Mouse (Mus musculus): ENCODE results near the gene Tmem86a.

Tmem86a gene

GRCm38 (mm10) chr7:47027520-47027919, 22.9 kb upstream of the Tmem86a start:
- DNase-seq (ENCODE audit: low read depth, low spot score), result no peak

GRCm38 (mm10) chr7:47030517-47031193, 19.7 kb upstream of the Tmem86a start:
- DNase-seq (ENCODE audit: low read depth, low spot score), result no peak

DNA sequence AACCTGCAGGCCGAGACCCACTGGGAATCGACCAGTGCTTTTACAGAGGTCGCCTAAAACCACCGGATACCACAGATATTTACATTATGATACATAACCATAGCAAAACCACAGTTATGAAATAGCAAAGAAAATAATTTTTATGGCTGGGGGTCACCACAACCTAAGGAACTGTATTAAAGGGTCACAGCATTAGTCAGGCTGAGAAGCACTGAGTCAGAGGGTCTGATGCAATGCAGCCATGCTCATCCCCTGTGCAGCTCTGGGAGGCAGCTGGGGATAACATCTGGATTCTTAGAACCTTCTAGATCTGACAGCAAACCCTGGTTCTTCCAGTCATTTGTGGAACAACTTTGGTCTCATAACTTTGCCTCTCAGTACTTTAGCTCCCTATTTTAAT, 19.0 kb upstream of the Tmem86a start:
- DNase-seq (ENCODE audit: low read depth, low spot score), result no peak

DNA sequence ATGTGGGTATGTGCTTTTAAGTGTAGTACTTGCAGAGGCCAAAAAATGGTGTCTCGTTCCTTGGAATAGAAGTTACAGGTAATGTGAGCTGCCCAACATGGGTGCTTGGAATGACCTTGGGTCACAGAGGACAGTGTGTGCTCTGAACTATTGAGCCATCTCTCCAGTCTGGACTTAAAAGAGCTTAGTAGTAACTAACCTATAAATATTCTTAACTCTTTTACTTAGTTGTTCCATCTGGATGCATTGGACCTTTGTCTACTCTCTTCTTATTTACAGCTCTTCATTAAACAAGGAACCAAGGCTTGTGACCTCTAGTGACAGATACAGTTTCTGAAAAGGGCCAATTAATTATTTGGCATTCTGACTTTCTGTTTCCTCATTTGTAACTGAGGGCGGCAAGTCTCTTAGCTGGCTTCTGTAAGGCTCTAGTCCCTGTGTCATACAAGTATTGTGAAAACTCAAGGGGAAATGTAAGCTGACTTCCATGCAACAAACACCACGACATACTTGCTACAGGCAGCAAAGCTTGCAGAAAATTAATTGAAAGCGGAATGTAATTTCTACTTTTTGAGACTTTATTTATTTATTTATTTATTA, 15.5 kb upstream of the Tmem86a start:
- DNase-seq (ENCODE audit: low read depth, low spot score), result no peak

DNA sequence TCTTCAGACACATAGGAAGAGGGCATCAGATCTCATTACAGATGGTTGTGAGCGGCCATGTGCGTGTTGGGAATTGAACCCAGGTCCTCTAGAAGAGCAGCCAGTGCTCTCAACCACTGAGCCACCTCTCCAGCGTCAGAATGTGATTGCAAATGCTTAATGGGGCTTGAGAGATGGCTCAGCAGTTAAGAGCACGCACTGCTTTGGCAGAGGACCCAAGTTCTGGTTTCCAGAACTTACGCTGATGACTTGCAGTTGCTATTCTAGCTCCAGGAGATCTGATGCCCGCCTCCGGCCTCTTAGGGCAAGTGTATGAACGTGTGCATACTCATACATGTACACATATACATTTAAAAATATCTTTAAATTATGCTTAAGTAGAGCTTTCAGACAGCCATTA, 15.0 kb upstream of the Tmem86a start:
- DNase-seq (ENCODE audit: low read depth, low spot score), result no peak

- no peak for DNase-seq (ENCODE audit: low read depth, low spot score)
Observed at GRCm38 (mm10) chr7:47041706-47042105, 8.7 kb upstream of the Tmem86a start.

DNA sequence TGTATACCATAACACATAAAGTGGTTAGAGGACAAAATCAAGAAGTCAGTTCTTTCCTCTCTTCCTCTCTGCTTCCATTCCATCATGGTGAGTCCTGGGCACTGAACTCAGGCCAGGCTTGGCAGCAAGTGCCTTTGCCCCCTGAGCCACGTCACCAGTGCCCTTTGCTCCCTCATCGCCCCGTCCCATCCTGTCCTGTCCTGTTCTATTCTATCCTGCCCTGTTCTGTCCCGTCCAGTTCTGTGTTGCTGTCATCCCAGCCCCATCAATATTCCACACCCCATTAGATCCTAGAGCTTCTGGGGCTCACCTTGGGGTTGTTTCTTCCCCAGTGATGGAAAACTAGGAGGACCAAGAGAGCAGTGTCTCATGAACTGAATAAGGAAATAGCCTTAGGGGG, 8.3 kb upstream of the Tmem86a start:
- DNase-seq (ENCODE audit: low read depth, low spot score), result no peak

GRCm38 (mm10) chr7:47042823-47043490, 7.4 kb upstream of the Tmem86a start:
- no peak for DNase-seq (ENCODE audit: low read depth, low spot score)

GRCm38 (mm10) chr7:47050766-47051165, 365 bp downstream of the Tmem86a start:
- peak; percentile 26 for DNase-seq (ENCODE audit: low read depth, low spot score)

- DNase-seq (ENCODE audit: low read depth, low spot score), result no peak
Observed at GRCm38 (mm10) chr7:47051404-47052151, 1.2 kb downstream of the Tmem86a start.

DNA sequence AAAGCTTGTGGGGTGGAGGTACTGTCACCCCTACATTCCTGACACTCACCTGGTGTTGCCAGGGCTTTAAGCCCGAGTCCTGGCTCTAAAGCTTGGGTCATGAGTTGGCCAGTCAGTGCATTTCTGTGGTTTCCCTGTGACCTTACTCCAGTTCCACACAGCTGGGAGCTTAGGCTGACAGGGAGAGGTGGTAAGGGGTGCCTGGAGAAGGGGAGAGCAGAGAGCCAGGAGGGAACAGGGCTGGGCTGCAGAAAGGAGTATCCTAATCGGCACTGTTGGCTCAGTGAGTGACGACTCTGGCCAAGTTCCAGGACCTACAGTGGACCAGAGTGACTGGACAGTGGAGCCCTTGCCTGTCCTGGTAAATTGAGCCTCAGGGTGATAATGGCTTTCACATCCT, 1.9 kb downstream of the Tmem86a start:
- no peak for DNase-seq (ENCODE audit: low read depth, low spot score)

- DNase-seq (ENCODE audit: low read depth, low spot score), result no peak
Observed at GRCm38 (mm10) chr7:47053287-47053686, 2.9 kb downstream of the Tmem86a start.

- DNase-seq (ENCODE audit: low read depth, low spot score), result no peak
Observed at GRCm38 (mm10) chr7:47054666-47055065, 4.3 kb downstream of the Tmem86a start.

GRCm38 (mm10) chr7:47055744-47056143, 5.3 kb downstream of the Tmem86a start:
- DNase-seq (ENCODE audit: low read depth, low spot score), result no peak

DNA sequence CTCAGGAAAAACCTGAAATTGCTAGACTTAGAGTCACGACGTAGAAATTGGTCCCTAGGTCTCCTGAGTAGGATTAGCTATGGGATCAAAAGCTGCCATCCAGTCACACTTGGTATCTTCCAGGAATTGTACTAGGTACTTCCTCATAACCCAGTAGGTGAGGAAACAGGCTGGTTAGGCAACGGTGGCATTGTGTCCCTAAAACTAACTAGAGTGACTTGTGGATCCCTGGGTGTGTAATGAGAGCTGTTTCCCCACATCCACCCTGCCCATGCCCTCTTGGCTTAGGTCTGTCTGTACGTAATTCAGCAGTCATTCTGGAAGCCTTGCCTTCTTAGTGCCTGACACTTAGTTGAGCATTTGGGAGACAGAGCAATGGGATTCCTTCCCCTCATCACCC, 5.9 kb downstream of the Tmem86a start:
- no peak for DNase-seq (ENCODE audit: low read depth, low spot score)

DNA sequence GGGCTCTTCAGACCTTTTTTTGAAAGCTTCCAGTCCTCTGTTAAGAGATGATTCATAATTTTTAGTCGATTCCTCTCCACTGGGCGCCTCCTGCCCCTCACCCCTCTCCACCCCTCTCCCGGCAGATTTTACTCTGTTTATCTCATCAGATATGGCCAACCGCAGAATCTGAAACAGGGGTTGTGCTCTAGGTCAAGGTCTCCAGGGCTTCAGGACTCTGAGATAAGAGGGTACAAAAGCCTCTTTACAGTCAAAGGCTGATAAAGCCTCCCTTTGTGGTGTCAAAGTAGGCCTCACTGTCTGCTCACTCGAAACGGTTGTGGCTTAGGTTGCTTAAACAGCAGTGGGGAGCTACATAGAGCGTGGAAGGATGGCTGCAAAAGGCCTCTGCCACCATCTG, 8.9 kb downstream of the Tmem86a start:
- DNase-seq (ENCODE audit: low read depth, low spot score), result no peak

DNA sequence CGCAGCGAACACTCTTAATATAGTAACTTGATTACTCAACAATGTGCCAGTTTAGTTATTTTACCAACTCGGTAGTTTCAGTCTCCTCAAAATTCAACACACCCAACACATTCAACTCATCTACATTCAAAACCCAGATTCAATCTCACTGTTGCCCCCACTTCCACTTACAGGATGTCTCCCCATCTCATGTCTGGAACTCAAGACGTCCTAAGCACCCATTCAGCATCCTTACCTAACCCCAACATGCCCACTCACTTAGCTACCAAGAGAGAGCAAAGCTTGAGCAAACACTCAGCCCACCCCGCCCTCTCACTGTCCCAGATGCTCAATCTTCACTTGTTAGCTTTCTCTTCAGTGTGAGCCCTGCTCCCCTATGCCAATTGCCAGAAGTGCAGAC, 11.2 kb downstream of the Tmem86a start:
- no peak for DNase-seq (ENCODE audit: low read depth, low spot score)

- DNase-seq (ENCODE audit: low read depth, low spot score), result no peak
Observed at GRCm38 (mm10) chr7:47066942-47067341, 16.5 kb downstream of the Tmem86a start.

- DNase-seq (ENCODE audit: low read depth, low spot score), result no peak
Observed at GRCm38 (mm10) chr7:47067879-47068278, 17.5 kb downstream of the Tmem86a start.

GRCm38 (mm10) chr7:47072551-47072950, 22.1 kb downstream of the Tmem86a start:
- peak; percentile 40 for DNase-seq (ENCODE audit: low read depth, low spot score)

DNA sequence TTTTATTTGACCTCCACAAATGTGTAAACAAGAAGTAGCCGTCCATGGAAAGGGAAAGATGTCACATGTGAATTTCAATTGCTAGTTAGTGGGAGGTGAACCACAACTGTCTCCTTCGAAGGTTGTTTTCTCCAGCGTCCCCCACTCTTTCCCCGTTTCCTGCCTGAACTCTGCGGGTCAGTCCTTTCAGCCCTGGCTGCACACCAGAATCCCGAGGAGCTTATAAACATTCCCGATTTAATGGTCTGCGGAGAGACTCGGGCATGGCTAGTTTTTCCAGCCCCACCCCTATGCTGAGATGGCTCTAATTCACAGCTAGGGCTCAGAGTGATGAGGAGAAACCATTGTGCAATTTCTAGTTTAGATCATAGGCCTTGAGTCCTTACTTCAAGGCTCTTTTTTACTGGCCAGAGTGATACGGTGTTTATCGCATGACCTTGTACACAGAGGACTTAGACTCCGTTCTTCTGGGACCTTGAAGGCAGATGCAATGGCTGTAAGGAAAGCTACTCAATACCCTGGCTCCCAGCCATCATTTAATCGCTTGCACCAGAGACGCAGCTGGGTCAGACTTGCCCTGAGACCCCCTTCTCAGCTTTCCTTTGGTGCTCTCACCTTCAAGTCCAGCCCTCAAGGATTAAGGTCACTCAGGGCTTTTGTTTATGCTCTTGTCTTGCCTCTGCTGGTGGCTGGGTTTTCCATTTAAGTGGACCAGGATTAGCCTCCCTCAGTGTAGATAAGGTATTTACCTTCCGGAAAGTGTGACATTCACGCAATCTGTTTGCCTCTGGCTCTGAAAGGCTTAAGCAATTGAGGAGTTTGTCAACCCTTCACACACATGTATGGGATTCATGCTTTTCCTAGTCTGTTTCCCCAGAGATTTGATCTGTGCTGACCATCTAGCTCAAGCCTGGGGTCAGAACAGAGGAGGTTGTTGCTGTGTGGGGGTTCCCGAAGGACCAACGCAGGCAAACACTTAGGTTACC, 23.4 kb downstream of the Tmem86a start:
- DNase-seq (ENCODE audit: low read depth, low spot score), result no peak
